Mouse (Mus musculus) spleen, postnatal 10 days (tissue): ENCODE data around the gene AI182371.

Experiments used
- DNase-seq, 2 experiments: peaks; one replicate each; pipeline ENCODE4 v3.0.0; 2021 to 2022; ENCODE audit warnings: low spot score in 2 of 2

The AI182371 gene

DNA sequence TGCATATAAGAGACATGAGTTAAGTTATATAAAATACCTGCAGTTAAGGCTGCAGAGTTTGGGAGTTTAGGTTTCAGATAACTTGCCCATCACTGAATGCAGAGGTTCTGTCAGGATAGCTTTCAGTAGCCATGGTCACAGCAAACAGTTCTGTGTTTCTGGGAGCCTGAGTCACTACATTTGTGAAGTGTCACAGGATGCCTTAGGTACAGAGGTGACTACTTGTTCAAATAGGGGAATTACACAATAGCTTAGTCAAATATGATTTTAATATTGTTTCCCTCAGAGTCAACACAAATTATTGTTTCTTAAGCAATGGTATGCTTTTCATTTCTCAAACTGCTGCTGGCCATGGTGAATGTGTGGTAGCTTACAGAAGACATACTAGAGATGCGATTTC, 32.2 kb downstream of the AI182371 start:
- DNase-seq: no peak

DNA sequence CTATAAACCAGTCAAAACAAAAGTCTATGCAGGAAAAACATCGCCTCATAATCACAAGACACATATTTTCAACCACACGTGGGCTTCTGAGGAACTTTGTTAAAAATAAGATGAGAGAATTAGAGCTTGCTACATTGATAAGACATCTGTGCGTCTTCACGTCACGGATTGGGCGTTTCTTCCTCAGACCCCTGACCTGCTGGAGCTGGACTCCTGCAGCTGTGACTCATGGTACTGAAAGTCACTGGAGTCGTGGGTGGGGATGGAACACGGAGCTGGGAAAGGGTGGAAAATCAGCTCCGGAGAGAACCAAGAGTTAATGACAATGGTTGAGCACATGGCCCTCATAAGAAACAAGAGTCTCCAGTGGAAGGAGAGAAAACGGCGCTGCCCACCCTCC, 34.2 kb downstream of the AI182371 start:
- DNase-seq: no peak

DNA sequence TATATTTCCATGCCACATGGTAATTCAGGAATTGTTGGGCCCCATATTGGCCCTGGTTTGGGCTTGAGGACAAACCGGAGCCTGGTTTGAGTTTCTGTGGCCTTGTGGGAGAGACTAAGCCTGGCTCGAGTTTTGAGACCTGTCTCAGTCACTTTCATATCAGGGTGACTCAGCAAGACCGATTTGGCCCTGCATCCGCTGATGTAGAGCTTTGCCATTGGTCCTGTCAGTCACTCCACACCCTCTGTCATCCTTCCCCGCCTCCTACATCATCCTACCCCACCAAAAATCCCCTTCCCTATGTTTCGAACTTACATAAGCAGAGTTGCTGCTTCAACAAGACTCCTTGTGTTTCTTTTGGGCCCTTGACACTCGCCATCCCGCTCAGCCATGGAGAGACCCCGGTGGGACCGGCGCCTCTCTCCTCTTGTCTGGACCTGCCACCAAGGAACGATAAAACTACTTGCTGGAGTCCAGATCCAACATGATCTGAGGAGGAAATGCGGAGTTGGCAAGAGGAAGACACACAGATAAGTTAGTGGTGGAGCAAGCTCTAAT, 34.7 kb downstream of the AI182371 start:
- no peak for DNase-seq

DNA sequence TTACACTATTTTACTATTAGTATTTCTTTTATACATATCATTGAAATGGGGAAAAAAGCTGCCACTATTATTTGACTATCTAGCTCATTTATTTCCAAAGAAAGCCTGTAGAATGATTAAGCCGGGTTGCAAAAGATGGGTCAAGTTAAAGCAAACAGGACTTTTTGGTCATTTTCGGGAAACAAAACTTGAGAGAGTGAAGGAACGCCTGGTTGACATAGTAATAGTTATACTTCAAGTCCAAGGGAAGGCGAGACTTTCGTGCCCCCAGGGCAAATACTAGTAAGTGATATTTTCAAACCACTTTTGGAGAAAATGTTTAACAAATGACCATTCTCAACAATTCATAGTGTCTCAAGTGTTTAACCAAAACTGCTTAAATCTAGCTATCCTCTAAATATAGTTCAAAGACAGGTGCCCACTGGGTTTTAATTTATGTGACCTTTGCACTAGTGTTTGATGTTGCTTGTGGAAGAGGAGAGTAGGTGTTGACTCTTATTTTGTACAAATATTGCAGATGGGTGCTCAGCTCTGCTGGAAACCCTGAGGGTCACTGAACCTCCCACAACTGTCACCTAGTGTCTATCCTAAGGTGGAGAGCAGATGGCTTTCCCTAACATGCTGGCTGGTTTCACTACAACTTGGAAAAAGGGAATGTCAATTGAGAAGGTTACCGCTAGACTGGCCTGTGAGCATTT, 37.9 kb downstream of the AI182371 start:
- DNase-seq: no peak

DNA sequence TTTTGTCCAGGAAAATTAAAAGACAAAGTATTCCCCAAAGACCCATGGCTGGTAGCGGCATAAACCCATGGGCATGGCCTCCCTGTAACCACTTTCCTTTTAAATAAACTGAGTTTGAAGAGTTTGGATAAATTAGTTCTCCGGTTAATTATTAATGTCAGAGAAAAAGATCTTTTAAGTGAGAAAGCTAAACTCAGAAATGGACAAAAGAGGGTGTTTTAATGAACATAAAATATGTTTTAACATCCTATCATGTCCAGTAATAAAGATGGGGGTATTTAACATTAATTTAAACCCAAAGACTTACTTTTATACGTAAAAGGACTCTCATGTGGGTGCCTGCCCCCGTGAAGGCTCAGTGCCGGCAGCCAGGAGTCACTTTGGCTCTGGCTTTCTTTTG, 40.0 kb downstream of the AI182371 start, which contains the start of gene Hc:
Gene Hc, minus strand, starts transcription at position 101 of the 400 bp plus-strand sequence.
- no peak for DNase-seq

DNA sequence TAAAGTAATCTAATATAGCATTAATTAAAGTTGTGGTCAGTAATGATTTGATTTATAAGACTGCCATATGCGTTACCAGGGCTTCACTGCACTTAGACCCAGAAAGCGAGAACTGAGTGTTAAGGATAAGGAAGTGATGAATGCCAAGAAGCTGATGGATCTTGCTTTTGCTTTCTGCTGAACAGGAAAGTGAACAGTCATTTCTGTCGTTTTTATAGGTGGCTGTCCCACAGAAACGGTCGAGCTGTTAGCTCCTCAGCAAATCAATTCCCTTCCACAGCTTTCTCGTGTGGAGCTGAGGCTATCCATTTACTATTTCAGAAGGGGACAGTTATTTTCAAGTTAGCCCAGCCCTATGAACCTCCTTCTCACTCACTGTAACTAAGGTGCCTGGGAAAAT, 40.4 kb downstream of the AI182371 start:
- no peak for DNase-seq

DNA sequence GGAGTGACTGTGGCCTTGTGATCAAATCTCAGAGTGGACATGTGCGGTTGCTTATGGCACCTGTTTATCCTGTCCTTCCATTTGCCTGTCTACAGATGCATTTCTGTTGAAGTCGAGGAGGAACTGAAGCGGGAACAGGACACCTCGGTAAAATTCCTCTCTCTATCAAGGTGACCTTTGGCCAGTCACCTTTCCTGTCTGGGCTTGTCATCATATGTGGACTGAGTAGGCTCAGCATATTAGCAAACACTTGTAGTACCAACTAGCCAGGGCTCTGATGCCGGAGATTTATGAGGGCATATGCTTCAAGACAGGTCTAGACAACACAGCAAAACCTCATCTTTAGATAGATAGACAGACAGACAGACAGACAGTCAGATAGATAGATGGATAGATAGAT, 41.1 kb downstream of the AI182371 start:
- no peak for DNase-seq

DNA sequence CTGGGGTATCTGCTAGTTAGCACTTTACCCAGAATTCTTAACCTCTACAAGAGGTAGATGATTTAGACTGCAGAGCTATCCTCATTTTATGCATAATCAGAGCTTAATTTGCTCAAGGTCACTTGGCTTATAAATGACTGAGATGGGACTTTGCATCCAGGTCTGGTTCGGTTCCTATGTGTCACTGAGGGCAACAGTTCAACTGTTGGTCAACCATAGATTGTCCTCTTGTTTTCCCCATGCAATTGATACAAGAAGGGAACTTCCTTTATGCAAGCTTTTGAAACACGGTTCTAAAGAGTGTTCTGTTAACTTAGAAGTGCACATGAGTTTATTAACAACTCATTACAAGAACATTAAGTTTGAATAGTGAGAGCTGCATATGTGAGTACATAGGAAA, 43.0 kb downstream of the AI182371 start:
- no peak for DNase-seq

DNA sequence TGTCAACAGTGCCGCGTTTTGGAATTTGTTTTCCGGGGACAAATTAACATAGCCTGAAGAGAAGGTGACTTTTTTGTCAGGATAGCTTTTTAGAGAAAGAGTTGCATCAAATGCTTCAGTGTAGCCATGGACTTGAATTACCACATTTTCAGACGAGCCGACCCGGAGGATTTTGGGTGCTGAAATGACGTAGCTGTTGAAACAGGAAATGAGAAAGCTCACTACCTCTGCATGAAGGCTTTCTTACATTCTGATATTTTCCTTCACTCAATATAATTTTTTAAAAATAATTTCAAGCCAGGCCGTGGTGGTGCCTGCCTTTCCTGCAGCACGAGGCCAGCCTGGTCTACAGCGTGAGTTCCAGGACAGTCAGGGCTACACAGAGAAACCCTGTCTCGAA, 44.1 kb downstream of the AI182371 start:
- DNase-seq: no peak

DNA sequence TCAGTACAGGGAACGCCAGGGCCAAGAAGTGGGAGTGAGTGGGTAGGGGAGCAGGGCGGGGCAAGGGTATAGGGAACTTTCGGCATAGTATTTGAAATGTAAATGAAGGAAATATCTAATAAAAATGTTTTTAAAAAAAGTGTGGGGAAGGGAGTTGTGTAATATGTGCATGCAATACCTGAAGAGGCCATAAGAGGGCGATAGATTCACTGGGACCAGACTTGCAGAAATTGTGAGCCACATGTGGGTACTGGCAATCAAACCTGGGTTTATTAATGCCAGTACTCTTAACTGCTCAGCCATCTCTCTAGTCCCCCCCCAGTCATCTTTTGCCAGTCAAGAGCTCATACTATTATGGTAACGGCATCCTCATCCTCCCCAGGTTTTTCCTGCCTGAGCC, 52.5 kb downstream of the AI182371 start:
- peak; percentile 9 to 49 for DNase-seq

DNA sequence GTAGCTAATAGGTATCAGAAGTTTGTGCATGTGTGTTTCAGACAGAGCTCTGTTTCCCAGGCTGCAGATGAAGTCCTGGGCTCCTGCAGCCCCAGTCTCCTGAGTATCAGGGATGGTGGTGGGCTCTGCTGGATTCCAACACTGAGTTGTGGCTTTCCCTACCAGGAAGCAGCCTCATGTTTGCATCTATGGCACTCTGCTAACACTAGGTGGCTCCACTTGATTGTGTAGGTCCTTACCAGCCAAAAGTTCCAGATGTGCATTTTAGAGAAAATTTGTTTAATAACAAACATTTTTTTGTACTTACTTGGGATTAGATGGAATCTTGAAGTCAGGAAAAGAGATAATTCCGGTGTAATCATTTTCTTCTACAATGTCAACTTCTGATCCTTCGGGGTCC, 56.4 kb downstream of the AI182371 start:
- DNase-seq: peak in 1 of 2 experiments; percentile 22

DNA sequence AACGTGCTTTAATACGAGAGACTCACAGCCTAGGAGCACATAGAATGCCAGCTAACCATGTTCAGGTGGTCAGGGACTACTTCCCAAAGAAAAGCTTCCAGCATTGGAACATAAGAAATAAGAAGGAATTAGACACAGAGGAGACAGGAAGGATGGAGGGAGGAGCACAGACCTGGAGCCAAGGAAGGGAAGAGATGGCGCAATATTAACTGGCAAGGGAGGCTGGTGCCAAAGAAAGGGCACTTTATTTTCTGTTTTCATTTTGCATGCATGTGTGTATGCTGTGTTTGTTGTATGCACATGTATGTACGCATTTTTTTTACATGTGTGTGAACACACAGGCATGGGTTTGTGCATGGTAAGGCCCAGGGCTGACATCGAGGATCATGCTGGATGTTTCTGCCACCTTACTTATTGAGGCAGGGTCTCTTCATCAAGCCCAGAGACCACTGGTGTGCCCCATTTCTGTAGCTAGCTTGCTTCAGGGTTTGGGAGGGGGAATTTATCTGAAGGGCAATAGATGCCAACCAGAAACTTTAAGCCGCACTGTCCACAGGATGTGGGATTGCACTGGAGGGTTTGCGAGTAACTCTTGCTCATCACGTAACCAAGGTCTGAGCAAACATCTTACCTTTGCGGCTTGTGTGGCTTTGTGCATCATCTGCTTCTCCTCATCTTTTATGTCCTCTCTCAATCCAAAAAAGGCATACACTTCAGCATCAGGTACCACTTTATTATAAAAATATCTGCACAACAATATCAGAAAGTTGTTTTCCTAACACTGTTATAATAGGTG, 62.6 kb downstream of the AI182371 start:
- no peak for DNase-seq
